Mouse (Mus musculus): ENCODE data around the gene Man1c1.

DNA sequence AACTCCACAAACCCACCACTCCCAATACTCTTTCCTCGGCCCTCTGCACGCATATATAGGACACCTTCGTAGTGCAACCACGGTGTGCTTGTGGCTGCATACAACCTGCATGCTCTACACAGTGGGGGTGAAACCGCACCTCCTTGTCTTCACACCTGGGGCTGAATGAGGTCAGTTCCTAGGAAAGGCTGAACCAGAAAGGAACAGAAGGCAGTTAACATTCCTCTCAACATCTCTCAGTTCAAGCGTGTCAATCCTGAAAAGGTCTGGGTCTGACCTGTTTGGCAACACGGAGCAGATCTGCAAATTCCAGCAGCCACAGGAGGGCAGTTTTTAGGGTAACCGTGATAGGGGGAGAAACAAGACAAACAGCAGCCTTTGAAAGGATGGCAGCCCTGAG lies 21.7 kb downstream of the Man1c1 start:
- no peak for TF ChIP-seq POLR2A (IDR thresholded peaks at IDR 0.05; ENCODE audit: low read depth, low read length)
- no peak for TF ChIP-seq CTCF (IDR thresholded peaks at IDR 0.05; ENCODE audit: extremely low read depth, insufficient read depth, insufficient read length, insufficient replicate concordance)

Measured in spleen, adult 2 months (tissue).